Mouse (Mus musculus) kidney, adult 2 months (tissue): ENCODE results near the gene Tbc1d4. TPM values are rescaled to one million over a fixed set of nuclear protein-coding genes. Genes with fewer than 3 reads are reported as not detected.

Experiments
- DNase-seq: peaks from one replicate; pipeline ENCODE4 v3.0.0; 2021
- H3K27ac ChIP-seq: fragments of 200-500 bp; 2 replicates; pipeline ENCODE4 v1.5.1; 2012; ENCODE audit warnings: low read depth, low read length, control low read depth, inconsistent platforms; ENCODE audit not compliant: insufficient read depth
- H3K27me3 ChIP-seq: fragments of 200-500 bp; replicated peaks from 2 replicates; pipeline ENCODE4 v1.6.1; 2012; ENCODE audit warnings: mild to moderate bottlenecking, moderate library complexity, low read length, inconsistent platforms; ENCODE audit not compliant: control insufficient read depth, insufficient read depth
- H3K36me3 ChIP-seq: fragments of 200-500 bp; 2 replicates; pipeline ENCODE4 v1.6.1; 2012; ENCODE audit warnings: mild to moderate bottlenecking, moderate library complexity, low read length, inconsistent platforms; ENCODE audit not compliant: control insufficient read depth, insufficient read depth
- H3K4me1 ChIP-seq: fragments of 200-500 bp; 2 replicates; pipeline ENCODE4 v1.6.1; 2011; ENCODE audit warnings: low read length; ENCODE audit not compliant: control insufficient read depth, insufficient read depth
- H3K4me3 ChIP-seq: fragments of 200-500 bp; 2 replicates; pipeline ENCODE4 v1.5.1; 2011; ENCODE audit warnings: mild to moderate bottlenecking, low read depth, low read length, control low read depth; ENCODE audit not compliant: insufficient read depth
- CTCF ChIP-seq: fragments of 200-500 bp; conservative IDR thresholded peaks from 2 replicates; pipeline ENCODE4 v1.5.1; 2011; ENCODE audit warnings: low read depth, mild to moderate bottlenecking, control low read depth, low read length, moderate library complexity, mixed read lengths; ENCODE audit not compliant: insufficient read depth, insufficient read length
- POLR2A ChIP-seq: fragments of 200-500 bp; IDR thresholded peaks from one replicate; pipeline ENCODE4 v1.6.1; 2011; ENCODE audit warnings: low read depth, low read length, control low read depth
- WGBS: fragments of 180-500 bp; shearing (Covaris S2); methylation state at CpG from one replicate; pipeline ENCODE4 v1.1.7; 2018; 5-methylcytosine and 5-hydroxymethylcytosine counted together
- polyA plus RNA-seq: library from polyadenylated mRNA; depleted of rRNA; stranded (reverse); fragments of >200 nt; gene quantifications from 2 replicates; pipeline ENCODE4 v1.2.3, GENCODE M21; 2012

Gene Tbc1d4
- polyA plus RNA-seq, 1 experiment: 8.9 TPM

DNA sequence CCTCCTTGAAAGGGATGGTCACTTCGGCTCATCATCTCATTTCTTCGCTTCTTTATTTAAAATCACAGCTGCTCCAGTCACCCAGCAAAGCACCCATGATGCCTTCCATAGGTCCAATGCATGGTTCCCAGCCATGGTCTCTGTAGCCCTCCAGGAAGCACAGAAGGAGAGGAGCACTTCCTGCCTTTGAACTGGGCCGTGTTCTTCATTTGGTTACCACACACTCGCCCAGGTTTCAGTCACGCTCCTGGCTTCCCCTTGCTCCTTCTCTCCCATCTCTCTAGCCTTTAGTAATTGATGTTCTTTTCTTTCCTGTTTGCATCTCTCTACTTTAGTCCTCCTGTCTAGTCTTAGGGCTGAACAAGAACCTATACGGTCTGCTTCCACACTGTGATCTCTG, 79.8 kb downstream of the Tbc1d4 start:
- TF ChIP-seq POLR2A (no peak), CTCF (no peak)
- H3K4me3 ChIP-seq: no peak overlapping the region
- no peaks in the 10 kb centered on the region for H3K4me1 ChIP-seq
- 73% methylated on average over 6 of the region's 6 CpGs for WGBS
- no peak for DNase-seq
- no peaks in the 10 kb centered on the region for H3K27me3 ChIP-seq
- H3K36me3 ChIP-seq: no peaks in the 10 kb centered on the region
- no peak overlapping the region for H3K27ac ChIP-seq

DNA sequence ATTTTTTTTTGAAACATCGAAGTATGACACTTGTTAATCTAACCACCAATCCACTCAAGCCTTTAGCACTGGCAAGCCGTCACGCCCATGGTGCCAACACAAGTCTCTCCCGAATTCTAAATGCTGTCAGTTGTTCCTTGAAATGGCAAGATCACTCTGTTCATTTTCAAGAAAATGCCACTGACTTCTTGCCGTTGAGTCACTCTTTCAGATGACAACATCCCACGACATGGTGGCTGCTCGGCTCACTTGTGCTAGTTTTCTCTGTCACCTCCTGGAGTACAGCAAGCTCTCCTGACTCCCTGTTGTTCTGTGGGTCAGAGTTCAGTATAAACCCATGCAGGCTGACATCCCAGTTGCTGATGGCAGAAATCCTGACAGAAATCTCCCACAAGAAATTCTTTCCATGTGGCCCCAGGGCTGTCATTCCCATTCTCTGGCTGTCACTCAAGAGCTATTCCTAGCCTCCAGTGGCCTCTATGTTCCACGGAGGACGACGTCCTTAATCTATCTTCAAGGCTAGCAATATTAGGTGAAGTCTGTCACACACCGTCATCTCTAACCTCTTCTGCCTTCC, 81.5 kb downstream of the Tbc1d4 start:
- no peak overlapping the region for H3K27ac ChIP-seq
- H3K36me3 ChIP-seq: no peaks in the 10 kb centered on the region
- H3K27me3 ChIP-seq: no peaks in the 10 kb centered on the region
- TF ChIP-seq POLR2A: no peak
- no peak for TF ChIP-seq CTCF
- DNase-seq: no peak
- 92% methylated on average over 11 of the region's 11 CpGs for WGBS
- no peak overlapping the region for H3K4me3 ChIP-seq
- no peaks in the 10 kb centered on the region for H3K4me1 ChIP-seq

DNA sequence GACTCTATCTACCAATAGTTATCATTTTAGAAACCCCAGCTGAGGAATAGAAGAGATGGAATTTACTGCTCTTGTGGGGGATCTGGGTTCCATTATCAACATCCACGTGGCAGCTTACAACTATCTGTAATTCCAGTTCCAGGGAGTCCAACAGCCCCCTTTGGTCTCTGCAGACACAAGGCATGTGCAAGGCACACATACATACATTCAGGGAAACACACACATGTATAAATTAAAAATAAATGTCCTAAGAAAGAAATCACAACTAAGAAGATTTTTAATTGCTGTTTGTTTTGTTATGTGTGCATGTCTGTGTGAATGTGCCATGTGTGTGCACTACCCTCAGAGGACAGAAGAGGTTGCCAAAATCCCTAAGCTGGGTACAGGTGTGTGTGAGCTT, 82.5 kb downstream of the Tbc1d4 start:
- Histone ChIP-seq H3K27me3 (no peaks in the 10 kb centered on the region), H3K4me1 (no peaks in the 10 kb centered on the region), H3K4me3 (no peak overlapping the region), H3K27ac (no peak overlapping the region), H3K36me3 (no peaks in the 10 kb centered on the region)
- WGBS: 78% methylated on average over 1 of the region's 1 CpGs
- no peak for TF ChIP-seq POLR2A
- no peak for TF ChIP-seq CTCF
- no peak for DNase-seq

DNA sequence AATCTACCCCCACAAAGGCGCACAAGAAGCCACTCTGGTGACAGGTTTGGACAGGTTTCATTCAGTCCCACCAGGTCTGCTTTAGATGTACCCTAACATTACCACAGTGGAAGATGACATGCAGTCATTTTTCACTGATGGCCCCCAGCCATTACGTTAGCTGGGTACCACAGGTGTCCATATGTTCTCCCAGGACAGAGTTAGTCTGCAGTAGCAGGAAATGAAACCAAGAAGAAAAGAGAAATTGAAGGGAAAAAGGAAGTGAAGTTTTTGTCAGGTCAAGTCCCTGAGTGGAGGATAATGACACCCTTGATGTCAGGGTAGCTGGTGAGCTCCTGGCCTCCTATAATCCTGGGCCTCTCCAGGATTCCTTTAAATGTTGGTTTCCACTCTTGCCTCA, 89.0 kb downstream of the Tbc1d4 start:
- TF ChIP-seq POLR2A (no peak), CTCF (no peak)
- no peak for DNase-seq
- 91% methylated on average over 2 of the region's 2 CpGs for WGBS
- Histone ChIP-seq H3K4me3 (no peak overlapping the region), H3K27ac (no peak overlapping the region), H3K4me1 (no peaks in the 10 kb centered on the region), H3K36me3 (no peaks in the 10 kb centered on the region), H3K27me3 (no peaks in the 10 kb centered on the region)

DNA sequence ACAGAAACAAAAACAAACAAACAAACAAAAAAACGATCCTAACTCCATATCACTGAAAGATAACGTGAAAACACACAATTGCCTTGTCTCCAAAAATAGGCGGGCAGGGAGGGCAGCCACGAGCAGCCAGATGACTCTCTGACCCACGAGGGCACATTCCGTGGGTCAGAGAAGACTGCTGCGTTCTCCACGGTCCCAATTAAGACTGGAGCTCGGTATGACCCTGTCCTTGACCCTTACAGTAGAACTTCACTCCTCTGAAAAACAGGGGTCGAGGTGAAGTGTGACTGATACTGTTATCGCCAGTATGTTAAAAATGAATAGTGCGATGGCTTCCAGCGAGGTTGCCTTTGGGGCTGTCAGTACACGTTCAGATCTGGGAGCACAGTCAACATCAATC, 90.7 kb downstream of the Tbc1d4 start:
- no peak for DNase-seq
- Histone ChIP-seq H3K27ac (no peak overlapping the region), H3K27me3 (no peaks in the 10 kb centered on the region), H3K36me3 (no peaks in the 10 kb centered on the region), H3K4me1 (no peaks in the 10 kb centered on the region), H3K4me3 (no peak overlapping the region)
- WGBS: 38% methylated on average over 14 of the region's 14 CpGs
- TF ChIP-seq POLR2A (no peak), CTCF (no peak)

DNA sequence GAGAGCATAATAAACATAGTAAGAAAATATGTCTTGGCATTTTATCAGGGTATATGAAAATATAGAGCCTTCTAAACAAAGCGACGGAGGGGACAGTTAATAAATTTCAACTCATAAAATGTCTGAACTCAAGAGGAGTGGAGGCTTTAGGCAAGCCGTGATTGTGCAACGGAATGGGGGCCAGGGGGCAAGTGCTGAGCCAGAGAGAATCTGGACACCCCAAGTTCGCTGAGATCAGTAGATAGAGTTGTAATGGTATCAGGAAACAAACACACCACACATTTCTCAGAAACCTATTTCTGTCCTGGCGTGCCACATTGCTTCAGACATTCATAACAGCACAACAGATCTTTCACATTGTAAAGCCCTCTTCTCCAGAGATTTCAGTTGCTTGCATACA, 91.2 kb downstream of the Tbc1d4 start:
- TF ChIP-seq CTCF (no peak), POLR2A (no peak)
- no peaks in the 10 kb centered on the region for H3K4me1 ChIP-seq
- no peaks in the 10 kb centered on the region for H3K36me3 ChIP-seq
- no peak for DNase-seq
- no peak overlapping the region for H3K4me3 ChIP-seq
- 61% methylated on average over 6 of the region's 6 CpGs for WGBS
- H3K27me3 ChIP-seq: no peaks in the 10 kb centered on the region
- no peak overlapping the region for H3K27ac ChIP-seq

DNA sequence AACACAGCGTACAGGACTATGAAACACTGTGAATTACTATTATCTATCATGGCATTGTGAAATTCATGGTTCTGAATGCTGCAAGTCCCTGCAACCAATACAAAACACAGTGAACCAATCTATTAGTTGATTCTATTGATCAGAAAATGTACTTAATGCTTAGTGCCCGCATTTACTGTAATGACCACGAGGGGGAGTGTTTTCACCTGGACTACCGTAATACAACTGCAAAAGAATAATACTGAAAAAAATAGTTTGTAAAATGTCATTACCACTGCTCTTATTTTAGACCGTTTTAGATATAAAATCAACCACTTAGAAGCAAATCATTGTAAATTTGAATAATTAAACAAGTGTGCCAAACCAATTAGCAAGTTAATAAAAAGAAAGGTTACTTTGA, 91.7 kb downstream of the Tbc1d4 start:
- H3K4me1 ChIP-seq: no peaks in the 10 kb centered on the region
- TF ChIP-seq POLR2A (no peak), CTCF (no peak)
- no peak overlapping the region for H3K27ac ChIP-seq
- H3K4me3 ChIP-seq: no peak overlapping the region
- 22% methylated on average over 5 of the region's 5 CpGs for WGBS
- no peaks in the 10 kb centered on the region for H3K27me3 ChIP-seq
- H3K36me3 ChIP-seq: no peaks in the 10 kb centered on the region
- DNase-seq: peak; percentile 49

DNA sequence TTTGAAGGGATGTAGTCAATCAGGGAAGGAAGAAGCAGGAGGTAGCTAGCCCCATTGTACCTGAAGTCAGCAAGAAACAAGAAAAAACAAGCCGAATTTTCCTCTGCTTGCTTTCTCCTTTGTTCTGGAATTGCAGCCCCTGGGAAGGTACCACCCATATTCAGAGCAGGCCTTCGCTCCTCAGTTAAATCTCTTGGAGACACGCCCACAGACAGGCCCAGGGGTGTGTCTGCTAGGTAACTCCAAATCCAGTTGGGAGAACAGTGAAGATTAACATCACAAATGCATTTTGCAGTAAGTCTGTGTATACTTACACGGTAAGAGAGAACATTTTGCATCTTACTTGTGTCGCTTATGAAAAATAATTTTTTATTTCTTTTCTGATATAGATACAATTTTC, 92.1 kb downstream of the Tbc1d4 start:
- Histone ChIP-seq H3K36me3 (no peaks in the 10 kb centered on the region), H3K27ac (no peak overlapping the region), H3K4me1 (no peaks in the 10 kb centered on the region), H3K4me3 (no peak overlapping the region), H3K27me3 (no peaks in the 10 kb centered on the region)
- no peak for TF ChIP-seq POLR2A
- no peak for TF ChIP-seq CTCF
- 46% methylated on average over 5 of the region's 5 CpGs for WGBS
- no peak for DNase-seq
